Mouse (Mus musculus) midbrain, embryonic 11.5 days (tissue): ENCODE measurements around the gene Nprl2. TPM values are rescaled to one million over a fixed set of nuclear protein-coding genes. Genes with fewer than 3 reads are reported as not detected.
A peak's percentile ranks its signal among the peaks of the same experiment; 100 is the strongest.

Experiments
- ATAC-seq: fragments of 200-750 bp; cut with Nextera tagmentation; 2 replicates; pipeline ENCODE4 v1.8.0; 2017; ENCODE audit warnings: moderate TSS enrichment, moderate library complexity; ENCODE audit not compliant: low FRiP score
- DNase-seq: peaks from one replicate; pipeline ENCODE4 v3.0.0; 2015; ENCODE audit warnings: low spot score; ENCODE audit errors: missing footprints
- H3K27ac ChIP-seq: fragments of 300-500 bp; sonication (generic); 2 replicates; pipeline ENCODE4 v1.5.1; 2014; ENCODE audit warnings: low read depth, low read length
- H3K27me3 ChIP-seq: fragments of 300-500 bp; sonication (generic); 2 replicates; pipeline ENCODE4 v1.6.1; 2014; ENCODE audit warnings: mild to moderate bottlenecking, low read length, moderate library complexity, mixed read lengths; ENCODE audit not compliant: control insufficient read depth, insufficient read depth
- H3K36me3 ChIP-seq: fragments of 300-500 bp; sonication (generic); 2 replicates; pipeline ENCODE4 v1.6.1; 2014; ENCODE audit warnings: mild to moderate bottlenecking, low read length, moderate library complexity, mixed read lengths; ENCODE audit not compliant: control insufficient read depth, insufficient read depth
- H3K4me1 ChIP-seq: fragments of 300-500 bp; sonication (generic); 2 replicates; pipeline ENCODE4 v1.6.1; 2014; ENCODE audit warnings: low read length; ENCODE audit not compliant: control insufficient read depth, insufficient read depth
- H3K4me2 ChIP-seq: fragments of 300-500 bp; sonication (generic); 2 replicates; pipeline ENCODE4 v1.6.1; 2014; ENCODE audit warnings: mild to moderate bottlenecking, moderate library complexity
- H3K4me3 ChIP-seq: fragments of 300-500 bp; sonication (generic); 2 replicates; pipeline ENCODE4 v1.5.1; 2014; ENCODE audit warnings: low read depth, low read length
- H3K9ac ChIP-seq: fragments of 300-500 bp; sonication (generic); 2 replicates; pipeline ENCODE4 v1.6.1; 2014; ENCODE audit warnings: low read length
- H3K9me3 ChIP-seq: fragments of 300-500 bp; sonication (generic); 2 replicates; pipeline ENCODE4 v1.6.1; 2016; ENCODE audit warnings: low read length; ENCODE audit not compliant: control insufficient read depth
- WGBS: fragments of 180-500 bp; shearing (Covaris S2); extraction: QIAGEN DNeasy Blood & Tissue Kit; methylation state at CpG from one replicate; pipeline ENCODE4 v1.1.7; 2014; 5-methylcytosine and 5-hydroxymethylcytosine counted together
- polyA plus RNA-seq: library from polyadenylated mRNA; unstranded; fragments of >200 nt; fragmentation: Nextera tagmentation; extraction: Ambion mirVana; gene quantifications from 2 replicates; pipeline ENCODE4 v1.2.1, GENCODE M21; 2014

Nprl2 gene
- polyA plus RNA-seq, 1 experiment from 2014 or later = 43.3 TPM

DNA sequence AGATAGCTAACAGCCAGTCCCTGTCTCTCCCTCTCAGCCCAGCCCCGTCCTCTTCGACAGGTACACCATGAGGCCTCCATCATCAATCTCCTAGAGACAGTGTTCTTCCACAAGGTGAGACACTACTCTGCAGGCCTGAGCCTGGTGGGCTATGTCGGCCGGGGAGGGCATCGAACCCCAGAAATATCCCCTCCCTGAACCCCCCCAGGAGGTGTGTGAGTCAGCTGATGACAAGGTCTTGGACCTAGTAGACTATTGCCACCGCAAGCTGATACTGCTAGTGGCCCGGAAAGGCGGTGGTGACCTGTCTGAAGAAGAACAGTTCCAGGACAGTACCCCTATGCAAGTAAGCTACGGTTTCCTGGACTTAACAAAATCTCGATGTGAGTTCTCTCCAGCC is 6.8 kb downstream of the Nprl2 start:
- Histone ChIP-seq H3K4me3 (no peak overlapping the region), H3K9ac (no peak overlapping the region), H3K4me2 (no peak overlapping the region), H3K36me3 (peaks cover 9% of the 10 kb centered on the region), H3K9me3 (no peaks in the 10 kb centered on the region), H3K27ac (no peak overlapping the region), H3K27me3 (peaks cover 28% of the 10 kb centered on the region), H3K4me1 (peaks cover 31% of the 10 kb centered on the region)
- no peak for ATAC-seq
- 92% methylated on average over 9 of the region's 10 CpGs for WGBS
- no peak for DNase-seq

DNA sequence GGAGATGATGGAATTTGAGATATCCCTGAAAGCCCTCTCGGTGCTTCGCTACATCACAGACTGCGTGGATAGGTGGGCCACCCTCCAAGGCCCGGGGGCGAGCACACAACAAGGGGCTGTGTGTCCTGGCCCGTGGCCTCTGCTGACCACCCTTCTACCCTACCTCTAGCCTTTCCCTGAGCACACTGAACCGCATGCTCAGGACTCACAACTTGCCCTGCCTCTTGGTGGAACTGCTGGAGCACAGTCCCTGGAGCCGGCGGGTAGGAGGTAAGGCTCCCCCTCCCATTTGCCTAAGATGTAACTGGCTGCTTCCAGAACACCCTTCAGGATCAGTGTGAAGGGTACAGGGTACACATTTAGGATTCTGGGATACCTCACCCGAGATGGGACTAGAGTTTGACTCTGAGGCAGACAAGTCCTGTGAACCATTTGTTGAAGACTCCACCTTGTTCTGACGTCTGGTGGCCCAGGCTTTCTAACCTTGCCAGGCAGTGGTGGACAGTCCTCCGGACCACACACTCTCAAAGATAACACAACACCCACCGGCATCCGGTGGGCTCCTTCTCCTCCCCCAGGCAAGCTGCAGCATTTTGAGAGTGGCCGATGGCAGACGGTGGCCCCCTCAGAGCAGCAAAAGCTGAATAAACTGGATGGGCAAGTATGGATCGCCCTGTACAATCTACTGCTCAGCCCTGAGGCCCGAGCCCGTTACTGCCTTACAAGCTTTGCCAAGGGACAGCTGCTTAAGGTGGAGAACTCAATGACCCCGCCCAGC is 7.5 kb downstream of the Nprl2 start:
- H3K27me3 ChIP-seq = peaks cover 28% of the 10 kb centered on the region
- no peak overlapping the region for H3K4me3 ChIP-seq
- H3K4me1 ChIP-seq = peaks cover 32% of the 10 kb centered on the region

GRCm38 (mm10) chr9:107550491-107551116 is 8.6 kb downstream of the Nprl2 start:
- peak overlapping the region; percentile 34; the same call in 1 of the 2 replicates for H3K4me3 ChIP-seq

More for the DNA sequence above, 7.5 kb downstream of the Nprl2 start:
- Histone ChIP-seq H3K36me3 (peaks cover 4% of the 10 kb centered on the region; the same call in 1 of the 2 replicates), H3K4me2 (no peak overlapping the region), H3K9me3 (no peaks in the 10 kb centered on the region), H3K9ac (no peak overlapping the region), H3K27ac (no peak overlapping the region)
- DNase-seq (no peak), ATAC-seq (no peak)
- WGBS = 87% methylated on average over 20 of the region's 20 CpGs

DNA sequence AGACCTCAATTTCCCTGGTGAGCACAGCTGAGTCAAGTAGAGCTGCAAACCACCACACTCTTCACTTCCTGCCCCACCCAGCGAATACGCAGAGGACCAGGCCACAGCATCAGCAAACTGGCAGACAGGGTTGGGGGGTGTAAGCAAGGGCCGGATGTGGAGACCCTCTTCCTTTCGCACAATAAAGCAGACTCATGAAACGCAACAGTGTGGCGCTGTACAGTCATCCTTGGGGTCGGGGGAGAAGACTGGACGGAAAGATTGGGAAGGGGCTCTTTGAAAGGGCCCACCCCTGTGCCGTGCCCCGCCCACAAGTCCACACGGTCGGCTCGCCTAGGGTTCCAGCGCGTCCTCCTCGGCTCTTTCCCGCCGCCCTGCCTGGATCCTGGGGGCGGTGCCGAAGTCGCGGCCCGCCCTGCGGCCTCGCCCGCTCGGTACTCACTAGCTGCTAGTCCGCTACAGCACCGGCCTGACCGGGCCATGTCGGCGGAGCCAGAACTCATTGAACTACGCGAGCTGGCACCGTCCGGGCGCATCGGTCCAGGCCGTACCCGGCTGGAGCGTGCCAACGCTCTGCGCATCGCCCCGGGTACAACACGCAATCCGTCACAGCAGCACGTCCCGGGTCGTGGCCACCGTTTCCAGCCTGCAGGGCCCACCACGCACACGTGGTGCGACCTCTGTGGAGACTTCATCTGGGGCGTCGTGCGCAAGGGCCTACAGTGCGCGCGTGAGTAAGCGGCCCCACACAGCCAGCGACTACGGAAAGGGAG is 9.3 kb downstream of the Nprl2 start, which contains the start of gene Rassf1:
Gene Rassf1, plus strand, starts transcription at position 439 of the 773 bp plus-strand sequence.
- no peaks in the 10 kb centered on the region for H3K36me3 ChIP-seq
- peaks cover 41% of the 10 kb centered on the region for H3K4me1 ChIP-seq
- DNase-seq = peak; percentile 94
- ATAC-seq = no peak
- peaks cover 28% of the 10 kb centered on the region for H3K27me3 ChIP-seq
- H3K9me3 ChIP-seq = no peaks in the 10 kb centered on the region
- no peak within 1 kb of the TSS for H3K27ac ChIP-seq
- peak within 1 kb of the TSS; percentile 34 for H3K4me3 ChIP-seq
- peak within 1 kb of the TSS; percentile 70 for H3K4me2 ChIP-seq
- peak within 1 kb of the TSS; percentile 59 for H3K9ac ChIP-seq
- under 1% methylated on average over 63 of the region's 63 CpGs for WGBS

More at GRCm38 (mm10) chr9:107550491-107551116, 8.6 kb downstream of the Nprl2 start:
- Histone ChIP-seq H3K4me1 (peaks cover 34% of the 10 kb centered on the region), H3K9me3 (no peaks in the 10 kb centered on the region), H3K27ac (no peak overlapping the region), H3K27me3 (peaks cover 28% of the 10 kb centered on the region), H3K36me3 (no peaks in the 10 kb centered on the region), H3K9ac (no peak overlapping the region), H3K4me2 (peak overlapping the region; percentile 70)
- ATAC-seq (no peak), DNase-seq (peak; percentile 91)
- 25% methylated on average over 23 of the region's 23 CpGs for WGBS

GRCm38 (mm10) chr9:107551890-107552355 is 9.9 kb downstream of the Nprl2 start:
- ATAC-seq (no peak), DNase-seq (no peak)
- Histone ChIP-seq H3K4me1 (peaks cover 35% of the 10 kb centered on the region), H3K9me3 (no peaks in the 10 kb centered on the region), H3K36me3 (no peaks in the 10 kb centered on the region), H3K27ac (no peak overlapping the region), H3K9ac (peak overlapping the region; percentile 59), H3K4me3 (peak overlapping the region; percentile 34), H3K27me3 (peaks cover 28% of the 10 kb centered on the region), H3K4me2 (peak overlapping the region; percentile 70)
- WGBS = 3% methylated on average over 8 of the region's 8 CpGs

GRCm38 (mm10) chr9:107552690-107553393 is 10.8 kb downstream of the Nprl2 start:
- H3K36me3 ChIP-seq = no peaks in the 10 kb centered on the region
- DNase-seq = no peak
- H3K27me3 ChIP-seq = peaks cover 28% of the 10 kb centered on the region
- H3K4me1 ChIP-seq = peaks cover 27% of the 10 kb centered on the region
- H3K4me3 ChIP-seq = no peak overlapping the region
- H3K9ac ChIP-seq = no peak overlapping the region
- no peak for ATAC-seq
- no peak overlapping the region for H3K27ac ChIP-seq
- WGBS = 81% methylated on average over 5 of the region's 5 CpGs
- H3K9me3 ChIP-seq = no peaks in the 10 kb centered on the region
- H3K4me2 ChIP-seq = no peak overlapping the region

GRCm38 (mm10) chr9:107553541-107554318 is 11.7 kb downstream of the Nprl2 start:
- WGBS = 7% methylated on average over 37 of the region's 37 CpGs
- peak overlapping the region; percentile 68 for H3K9ac ChIP-seq
- peaks cover 28% of the 10 kb centered on the region for H3K27me3 ChIP-seq
- peak overlapping the region; percentile 51; the same call in 1 of the 2 replicates for H3K27ac ChIP-seq
- H3K4me2 ChIP-seq = peak overlapping the region; percentile 93
- peaks cover 3% of the 10 kb centered on the region; the same call in 1 of the 2 replicates for H3K36me3 ChIP-seq
- H3K9me3 ChIP-seq = no peaks in the 10 kb centered on the region
- peak overlapping the region; percentile 61 for H3K4me3 ChIP-seq
- DNase-seq (no peak), ATAC-seq (peak; percentile 75)
- H3K4me1 ChIP-seq = peaks cover 27% of the 10 kb centered on the region
